Mouse (Mus musculus): ENCODE data around the gene Itga6.

Itga6 gene

DNA sequence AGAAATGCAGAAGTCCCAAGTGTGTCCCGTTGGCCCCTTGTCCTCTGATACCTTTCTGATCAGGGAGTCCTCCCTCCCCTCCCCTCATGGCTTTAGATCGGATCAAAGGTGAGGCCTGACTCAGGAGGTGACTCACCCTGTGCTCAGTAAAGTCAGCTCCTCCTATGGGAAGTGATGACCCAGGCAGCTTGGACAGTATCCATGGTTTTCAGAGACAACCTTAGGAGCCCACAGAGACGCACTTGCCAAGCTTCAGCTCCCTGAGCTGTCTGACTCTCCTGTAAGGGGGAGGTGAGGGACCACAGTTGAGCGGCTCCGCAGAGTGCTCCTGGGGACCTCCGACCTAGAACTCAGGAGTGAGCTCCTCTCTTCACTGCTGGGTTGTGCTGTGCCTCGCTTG is 56.3 kb downstream of the Itga6 start:
- in situ Hi-C loops (cut with MboI, MseI), result no loop called here

DNA sequence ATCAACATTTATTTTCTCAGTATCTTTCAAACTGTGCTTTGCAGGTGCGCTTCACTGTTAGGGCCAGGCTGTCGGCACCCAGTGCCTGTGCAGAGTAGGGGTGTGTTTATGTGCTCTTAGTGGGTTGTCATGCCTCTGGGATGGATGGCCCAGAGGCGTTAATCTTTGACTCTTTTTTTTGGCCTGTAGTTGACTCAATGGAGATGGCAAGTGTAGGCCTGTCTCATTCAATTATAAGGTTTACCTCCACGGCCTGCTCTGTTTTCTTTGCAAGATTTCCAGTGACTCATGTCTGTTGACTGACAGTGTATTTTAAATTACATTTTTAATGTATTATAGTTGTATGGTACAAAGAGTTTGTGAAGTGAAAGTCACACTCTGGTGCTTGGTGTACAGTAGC is 56.7 kb downstream of the Itga6 start:
- in situ Hi-C loops (cut with MboI, MseI), result no loop called here

DNA sequence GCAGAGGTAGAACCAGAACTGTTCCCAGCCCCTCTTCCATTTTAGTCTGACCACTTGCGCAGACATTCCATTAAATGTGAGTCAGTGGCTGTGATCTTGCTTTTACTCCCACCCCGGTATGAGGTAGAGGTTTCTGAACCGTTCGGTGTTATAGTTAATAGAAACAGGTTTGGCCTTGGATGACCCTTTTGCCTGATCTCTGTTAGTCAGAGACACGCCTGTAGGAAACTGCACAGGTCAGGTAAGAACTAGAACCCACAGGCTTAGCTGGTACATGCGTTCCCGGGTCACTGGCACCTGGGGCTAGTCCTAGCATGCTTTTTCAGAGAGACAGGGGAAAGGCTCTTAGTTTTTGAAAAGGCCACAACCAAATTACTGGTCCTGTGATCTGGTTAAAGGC is 59.7 kb downstream of the Itga6 start:
- in situ Hi-C loops (cut with MboI, MseI), result no loop called here

DNA sequence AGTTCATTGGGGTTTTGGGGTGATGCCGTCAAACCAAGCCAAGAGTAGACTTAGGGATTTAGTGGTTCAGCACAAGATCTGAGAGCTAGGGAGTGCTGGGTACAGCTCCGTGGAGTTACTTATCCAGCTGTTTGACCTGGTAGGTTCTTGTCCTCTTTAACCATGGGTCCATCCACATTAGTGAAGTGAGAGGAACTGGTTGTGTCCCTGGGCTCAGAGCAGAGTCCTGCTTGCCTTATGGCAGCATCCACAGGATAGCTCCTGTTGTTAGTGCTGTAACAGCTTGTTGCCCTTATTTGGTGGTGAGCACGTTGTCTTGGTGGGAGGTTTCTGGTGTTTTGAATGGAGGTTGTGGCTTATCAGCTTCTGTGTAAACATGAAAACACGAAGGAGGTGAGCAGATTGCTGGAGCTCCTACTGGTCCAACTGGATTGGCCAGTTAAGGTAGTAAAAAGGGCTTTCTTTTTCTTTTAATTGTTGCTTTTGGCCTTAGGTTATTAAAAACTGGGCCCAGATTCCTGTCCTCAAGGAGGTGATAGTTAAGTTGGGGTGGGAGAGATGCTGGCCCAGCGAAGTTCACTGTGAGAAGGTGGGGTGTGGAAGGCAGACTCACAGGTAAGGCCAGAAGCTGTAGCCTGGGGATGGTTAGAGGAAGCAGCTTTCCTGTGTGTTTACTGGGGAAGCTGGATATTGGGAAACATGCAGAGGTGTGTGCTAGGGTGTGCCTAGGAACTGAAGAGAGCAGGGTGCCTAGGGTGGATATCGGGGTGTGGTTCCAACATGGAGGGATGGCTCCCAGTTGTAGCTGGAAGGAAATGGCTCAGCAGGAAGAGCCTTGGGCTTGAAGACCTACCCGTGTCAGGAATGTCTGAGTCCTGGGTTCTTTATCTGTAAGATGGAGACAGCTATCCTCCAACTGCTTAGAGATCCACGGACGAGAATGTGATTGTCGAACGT is 60.5 kb downstream of the Itga6 start:
- in situ Hi-C loops (cut with MboI, MseI), result no loop called here

DNA sequence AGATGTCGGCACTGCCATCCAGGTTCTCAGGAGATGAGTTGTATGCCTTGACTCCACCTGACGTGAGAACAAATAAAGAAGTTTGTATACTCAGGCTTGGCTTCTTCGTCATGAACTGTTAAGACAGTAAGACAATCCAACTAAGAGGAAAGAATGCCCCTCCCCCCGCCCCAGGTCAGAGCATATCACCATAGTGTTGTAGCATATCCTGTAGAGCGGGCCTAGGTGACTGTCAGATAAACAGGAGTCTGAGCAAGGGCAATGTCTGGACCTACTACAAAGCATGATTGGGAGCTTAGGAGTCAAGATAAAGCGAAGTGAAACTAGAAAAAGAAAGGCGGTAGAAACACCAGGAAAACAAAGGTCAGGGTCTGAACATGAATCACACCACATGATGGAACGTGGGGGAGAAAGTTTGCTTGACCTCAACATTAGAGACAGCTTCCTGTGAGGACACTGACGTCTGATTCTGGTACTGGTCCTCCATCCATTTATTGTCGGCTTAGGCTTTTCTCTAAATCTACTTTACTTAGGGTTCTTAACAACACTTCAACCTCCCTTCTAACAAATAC is 64.0 kb downstream of the Itga6 start:
- in situ Hi-C loops (cut with MboI, MseI), result no loop called here

- in situ Hi-C loops (cut with MboI, MseI), result no loop called here
Observed at GRCm38 (mm10) chr2:71810010-71810409, 64.6 kb downstream of the Itga6 start.

DNA sequence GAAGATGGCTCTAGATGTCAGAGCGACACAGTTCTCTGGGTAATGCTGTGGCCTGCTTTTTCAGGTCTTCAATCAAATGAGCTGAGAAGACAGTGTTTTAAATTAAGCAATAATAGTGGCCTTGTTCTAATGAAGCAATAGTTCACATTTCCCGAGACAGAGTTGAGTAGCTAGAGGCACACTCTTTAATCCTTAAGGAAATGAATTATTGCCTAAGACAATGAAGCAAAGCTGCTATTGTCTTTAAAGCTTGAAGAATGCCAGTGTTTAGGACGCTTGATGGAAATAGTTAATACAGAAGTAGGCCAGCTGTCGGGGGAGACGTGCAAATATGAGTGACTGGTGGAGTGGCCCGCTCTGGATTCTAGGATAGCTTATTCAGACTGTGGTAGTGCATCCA is 65.5 kb downstream of the Itga6 start:
- in situ Hi-C loops (cut with MboI, MseI), result no loop called here

GRCm38 (mm10) chr2:71812221-71813021 is 67.0 kb downstream of the Itga6 start:
- in situ Hi-C loops (cut with MboI, MseI), result no loop called here

DNA sequence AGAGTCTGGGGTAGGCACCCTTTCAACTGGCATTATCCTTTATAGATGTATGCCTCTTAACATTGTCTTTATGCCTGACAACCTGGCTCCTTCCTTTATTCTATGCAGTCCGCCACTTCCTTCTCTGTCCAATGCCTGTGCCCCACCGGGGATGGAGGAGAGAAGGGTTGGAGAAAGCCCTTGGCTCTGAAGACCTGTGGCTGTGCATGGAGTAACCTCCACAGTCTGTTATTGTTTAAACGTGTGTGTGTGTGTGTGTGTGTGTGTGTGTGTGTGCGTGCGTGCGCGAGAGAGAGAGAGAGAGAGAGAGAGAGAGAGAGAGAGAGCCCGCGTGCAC is 67.6 kb downstream of the Itga6 start:
- in situ Hi-C loops (cut with MboI, MseI), result no loop called here

GRCm38 (mm10) chr2:71813371-71813770 is 68.0 kb downstream of the Itga6 start:
- in situ Hi-C loops (cut with MboI, MseI), result no loop called here

DNA sequence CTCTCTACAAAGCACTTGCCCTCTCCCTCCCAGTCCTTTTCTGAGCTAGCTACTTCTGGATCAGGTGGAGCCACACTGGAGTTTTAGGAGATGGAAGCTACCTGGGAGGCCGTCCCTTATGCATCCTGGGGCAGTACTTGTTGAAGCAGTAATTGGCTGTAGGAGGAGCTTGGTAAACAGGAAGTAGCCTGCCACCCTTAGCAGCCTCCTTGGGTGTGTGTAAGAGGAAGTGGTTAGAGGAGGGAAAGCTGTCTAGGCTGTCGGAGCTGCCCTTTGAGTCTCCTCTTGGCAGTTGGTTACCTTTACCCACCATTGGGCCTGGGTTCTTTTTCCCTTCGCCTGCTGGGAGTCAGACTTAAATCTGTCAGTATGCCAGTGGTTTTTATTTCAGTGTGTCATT is 68.6 kb downstream of the Itga6 start:
- in situ Hi-C loops (cut with MboI, MseI), result no loop called here

DNA sequence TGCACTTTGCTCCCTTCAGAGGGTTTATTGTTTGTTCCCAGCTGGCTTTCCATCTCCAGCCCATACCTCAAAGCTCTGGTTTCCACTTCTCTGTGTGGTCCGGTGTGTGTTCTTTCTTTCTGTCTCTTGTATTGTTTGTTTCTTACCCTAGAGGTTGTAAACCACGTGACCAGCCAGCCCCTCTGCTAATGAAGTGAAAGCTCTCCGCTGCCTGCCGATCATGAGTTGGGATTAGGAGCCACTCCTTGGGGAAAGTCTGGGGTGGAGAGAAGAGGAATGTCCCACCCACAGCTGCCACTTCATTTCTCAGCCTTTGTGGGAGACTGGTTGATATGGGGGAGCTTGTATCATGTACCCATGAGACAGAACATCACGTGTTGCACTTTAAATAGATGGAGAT is 69.9 kb downstream of the Itga6 start:
- in situ Hi-C loops (cut with MboI, MseI), result no loop called here

DNA sequence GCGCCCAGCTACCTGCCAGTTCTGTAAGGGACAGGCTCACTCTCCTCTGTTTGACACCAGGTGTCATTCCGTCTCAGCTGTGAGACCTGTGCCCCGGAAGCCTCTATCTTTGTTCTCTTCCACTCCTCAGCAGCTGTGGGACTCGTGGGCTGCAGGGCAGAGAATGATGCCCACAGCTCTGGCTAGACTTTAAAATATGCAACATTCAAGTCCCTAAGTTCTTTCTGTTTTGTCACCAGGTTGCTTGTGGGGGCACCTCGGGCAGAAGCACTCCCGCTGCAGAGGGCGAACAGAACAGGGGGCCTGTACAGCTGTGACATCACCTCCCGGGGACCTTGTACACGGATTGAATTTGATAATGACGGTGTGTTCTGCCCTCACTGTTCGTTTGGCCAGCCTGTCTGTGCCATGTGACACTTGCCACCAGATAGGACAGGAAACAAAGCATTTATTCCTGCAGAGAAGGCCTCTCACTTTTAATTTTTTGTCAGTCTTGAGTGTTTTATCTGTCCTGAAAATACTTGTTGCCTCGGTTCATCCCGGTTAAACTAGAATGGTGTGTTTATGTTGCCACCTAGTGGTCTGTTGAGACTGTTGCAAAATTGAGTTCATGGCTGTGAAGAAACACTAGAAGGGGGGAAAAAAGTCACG is 71.1 kb downstream of the Itga6 start:
- in situ Hi-C loops (cut with MboI, MseI), result no loop called here

GRCm38 (mm10) chr2:71824146-71824545 is 78.7 kb downstream of the Itga6 start:
- in situ Hi-C loops (cut with MboI, MseI), result loop anchor here (5.0 kb wide), 2 partner anchors 92 to 232 kb away; no protein-coding TSS in a partner anchor

DNA sequence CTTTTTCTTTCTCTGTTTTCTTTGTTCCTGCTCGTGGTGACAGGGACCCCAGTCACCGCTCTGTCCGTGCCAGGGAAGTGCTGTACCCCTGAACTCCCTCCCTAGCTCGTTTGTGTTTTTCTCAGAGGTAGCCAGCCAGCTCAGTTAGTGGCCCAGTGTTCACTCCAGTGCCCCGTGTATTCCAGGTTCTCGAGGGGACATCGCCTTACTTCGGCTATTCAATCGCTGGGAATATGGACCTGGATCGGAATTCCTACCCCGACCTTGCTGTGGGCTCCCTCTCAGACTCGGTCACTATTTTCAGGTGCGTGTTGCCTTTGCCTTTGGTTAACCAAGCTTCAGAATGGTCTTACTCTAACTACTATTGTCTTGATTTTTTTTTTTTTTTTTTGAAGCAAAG is 82.3 kb downstream of the Itga6 start:
- in situ Hi-C loops (cut with MboI, MseI), result no loop called here

GRCm38 (mm10) chr2:71828928-71829327 is 83.5 kb downstream of the Itga6 start:
- in situ Hi-C loops (cut with MboI, MseI), result no loop called here

- in situ Hi-C loops (cut with MboI, MseI), result no loop called here
Observed at GRCm38 (mm10) chr2:71833626-71834025, 88.2 kb downstream of the Itga6 start.

GRCm38 (mm10) chr2:71834371-71834770 is 89.0 kb downstream of the Itga6 start:
- in situ Hi-C loops (cut with MboI, MseI), result no loop called here

- in situ Hi-C loops (cut with MboI, MseI), result no loop called here
Observed at GRCm38 (mm10) chr2:71835556-71835955, 90.1 kb downstream of the Itga6 start.

- in situ Hi-C loops (cut with MboI, MseI), result no loop called here
Observed at GRCm38 (mm10) chr2:71836232-71836631, 90.8 kb downstream of the Itga6 start.

GRCm38 (mm10) chr2:71837261-71837660 is 91.8 kb downstream of the Itga6 start:
- in situ Hi-C loops (cut with MboI, MseI), result no loop called here

DNA sequence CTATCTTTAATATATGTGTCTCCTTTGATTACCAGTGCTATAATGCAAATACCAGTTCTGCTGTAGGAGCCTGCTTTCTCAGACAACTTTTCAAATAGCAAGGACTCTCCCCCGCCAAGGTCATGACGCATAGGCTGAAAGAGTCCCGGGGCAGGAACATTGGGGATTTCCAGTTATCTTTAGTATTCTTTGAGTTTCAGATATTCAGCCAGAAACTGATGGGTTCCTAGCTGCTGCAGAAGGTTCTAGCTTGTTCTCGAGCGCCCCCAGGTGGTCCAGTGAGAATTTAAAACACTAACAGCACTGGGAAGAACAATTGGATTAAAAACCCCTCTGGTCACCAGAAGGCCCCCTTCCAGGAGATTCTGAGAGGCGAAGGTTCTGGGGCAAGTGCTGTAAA is 92.4 kb downstream of the Itga6 start:
- in situ Hi-C loops (cut with MboI, MseI), result no loop called here
